Mouse (Mus musculus) C2C12 (cell line): ENCODE measurements at regions not wholly inside any gene's neighbourhood (a gene's known extent, or its start where the extent isn't known, plus 50 kb on each side); places are given as distances from the start of the nearest gene placed in this dataset.

Experiments
- CEBPB ChIP-seq: IDR thresholded peaks from one replicate; pipeline ENCODE4 v1.6.1; 2011; ENCODE audit warnings: low read depth, mild to moderate bottlenecking, control low read depth, moderate library complexity
- CTCF ChIP-seq: IDR thresholded peaks from one replicate; pipeline ENCODE4 v1.5.1; 2011; ENCODE audit not compliant: control insufficient read depth, insufficient read depth, insufficient read length
- FOSL1 ChIP-seq: IDR thresholded peaks from one replicate; pipeline ENCODE4 v1.8.0; 2011; ENCODE audit warnings: mild to moderate bottlenecking, low read length; ENCODE audit not compliant: poor library complexity, insufficient read depth, severe bottlenecking
- USF1 ChIP-seq: IDR thresholded peaks from one replicate; pipeline ENCODE4 v1.6.1; 2011; ENCODE audit warnings: low read depth, mild to moderate bottlenecking, control low read depth, moderate library complexity

GRCm38 (mm10) chr1:14010789-14011188 lies 2082.3 kb downstream of the 4930444P10Rik start:
- no peak for TF ChIP-seq CTCF
- TF ChIP-seq CEBPB, result peak; percentile 99
- peak; percentile 83 for TF ChIP-seq USF1
- peak; percentile 59 for TF ChIP-seq FOSL1
